Mouse (Mus musculus) megakaryocyte-erythroid progenitor cell, adult 5-6 weeks (primary cell): ENCODE results near the gene Pigk. TPM values are rescaled to one million over a fixed set of nuclear protein-coding genes. Genes with fewer than 3 reads are reported as not detected.

Experiments
- ATAC-seq: replicated peaks from 2 replicates; pipeline ENCODE4 v1.8.0; 2016; ENCODE audit warnings: mild to moderate bottlenecking, inconsistent platforms; ENCODE audit not compliant: severe bottlenecking, poor library complexity, low FRiP score, low TSS enrichment
- total RNA-seq, 2 experiments: library from RNA; stranded (forward) in 1 of 2; stranded (reverse) in 1 of 2; fragments of 200-1000, 215-1000 nt in 1 of 2; fragments of >200 nt in 1 of 2; fragmentation: Nextera tagmentation in 1 of 2; gene quantifications; 2 replicates each; pipeline ENCODE4 v1.2.3; 2014 to 2017

Gene Pigk
- total RNA-seq, 2 experiments from 2014 or later, result 36.6 to 63.0 TPM

- ATAC-seq, result no peak
Measured at GRCm38 (mm10) chr3:152923530-152923929, 209.6 kb downstream of the Pigk start.

- peak; percentile 87 for ATAC-seq
Measured at GRCm38 (mm10) chr3:152925364-152925763, 211.5 kb downstream of the Pigk start.

DNA sequence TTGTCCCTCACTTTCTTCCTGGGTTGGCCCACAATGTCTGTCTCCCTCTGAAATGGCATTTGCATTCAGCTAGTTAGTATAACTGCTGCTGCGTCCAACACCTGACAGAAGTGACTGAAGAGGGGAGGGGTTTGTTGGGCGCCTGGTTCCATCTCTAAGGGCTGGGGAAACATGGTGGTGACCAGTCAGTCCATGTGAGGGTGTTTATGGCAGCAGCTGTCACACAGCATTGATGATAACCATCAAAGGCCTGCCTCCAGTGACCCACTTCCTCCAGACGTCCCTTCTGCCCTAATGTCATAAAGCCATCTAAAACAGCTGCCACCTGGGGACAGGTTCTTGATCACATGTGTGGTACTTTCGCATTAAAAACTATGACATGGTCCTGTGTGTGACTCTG, 212.3 kb downstream of the Pigk start:
- no peak for ATAC-seq

DNA sequence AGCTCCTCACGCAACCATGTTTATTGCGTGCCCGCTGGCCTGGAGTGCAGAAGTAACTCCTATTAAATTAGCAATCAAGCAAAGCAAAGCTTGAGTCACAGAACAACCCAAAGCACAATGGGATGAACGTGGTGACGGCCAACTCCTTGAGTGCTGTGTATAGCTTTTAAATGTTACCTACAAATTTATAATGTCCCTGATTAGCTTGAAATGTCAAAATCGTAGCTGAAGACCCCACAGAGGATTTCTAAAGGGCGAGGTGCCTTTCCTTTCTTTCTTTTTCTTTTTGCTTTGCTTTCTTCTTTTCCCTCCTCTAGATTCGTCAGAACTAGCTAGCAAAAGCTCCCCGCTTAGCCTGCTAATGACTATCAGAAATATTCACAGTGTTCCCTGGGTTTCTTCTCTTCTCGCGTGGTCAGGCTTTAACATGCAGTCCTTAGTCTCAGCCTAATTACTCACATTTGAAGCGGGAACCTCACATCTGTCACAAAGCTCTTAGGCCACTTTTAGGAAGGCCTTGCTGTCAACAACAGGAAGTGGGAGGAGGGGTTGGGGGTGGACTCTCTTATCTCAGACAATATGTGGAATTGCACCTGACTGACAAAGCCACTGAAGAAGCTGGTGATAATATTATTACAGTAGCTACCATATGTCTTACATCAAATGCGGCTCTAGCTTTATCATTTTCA, 214.5 kb downstream of the Pigk start:
- peak; percentile 54 for ATAC-seq

GRCm38 (mm10) chr3:152929256-152929787, 215.4 kb downstream of the Pigk start:
- ATAC-seq, result no peak

DNA sequence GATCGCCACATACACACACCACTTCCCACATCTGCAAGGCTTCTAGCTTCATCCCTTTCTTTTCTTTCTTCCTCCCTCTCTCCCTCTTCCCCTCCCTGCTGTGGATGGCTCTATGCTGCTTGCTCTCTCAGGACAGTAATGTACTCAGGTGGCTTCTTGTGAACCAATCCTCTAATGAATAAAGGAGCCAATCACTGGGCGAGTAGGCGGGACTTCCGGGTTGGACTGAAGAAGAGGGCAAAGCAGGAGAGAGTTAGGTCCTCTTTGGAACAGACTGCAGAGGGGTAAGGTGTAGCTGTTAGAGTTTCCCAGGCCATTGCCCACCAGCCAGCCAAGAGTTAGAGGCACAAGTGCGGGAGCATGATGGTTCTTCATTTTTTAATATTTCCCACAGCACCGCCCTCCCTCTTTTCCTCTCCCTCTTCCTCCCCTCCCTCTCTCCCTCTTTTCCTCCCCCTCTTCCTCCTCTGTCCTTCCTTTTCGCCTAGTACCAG, 215.9 kb downstream of the Pigk start:
- no peak for ATAC-seq

DNA sequence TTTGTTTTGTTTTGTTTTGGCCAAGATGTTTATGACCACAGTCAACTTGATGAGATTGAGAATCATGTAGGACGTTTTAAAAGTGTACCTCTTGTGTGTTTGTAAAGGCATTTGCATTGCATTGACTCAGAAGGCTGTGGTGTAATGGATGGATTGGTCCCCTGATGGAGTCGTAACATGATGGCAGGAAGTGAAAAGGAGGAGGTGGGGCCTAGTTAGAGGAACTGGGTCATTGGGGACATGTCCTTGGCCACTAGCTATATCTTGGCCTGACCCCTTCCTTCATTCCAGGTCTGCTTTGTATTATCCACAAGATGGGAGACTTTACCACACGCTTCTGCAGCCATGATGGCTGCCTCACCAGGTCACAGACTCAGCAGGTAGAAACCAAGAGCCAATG, 217.5 kb downstream of the Pigk start:
- ATAC-seq, result no peak

DNA sequence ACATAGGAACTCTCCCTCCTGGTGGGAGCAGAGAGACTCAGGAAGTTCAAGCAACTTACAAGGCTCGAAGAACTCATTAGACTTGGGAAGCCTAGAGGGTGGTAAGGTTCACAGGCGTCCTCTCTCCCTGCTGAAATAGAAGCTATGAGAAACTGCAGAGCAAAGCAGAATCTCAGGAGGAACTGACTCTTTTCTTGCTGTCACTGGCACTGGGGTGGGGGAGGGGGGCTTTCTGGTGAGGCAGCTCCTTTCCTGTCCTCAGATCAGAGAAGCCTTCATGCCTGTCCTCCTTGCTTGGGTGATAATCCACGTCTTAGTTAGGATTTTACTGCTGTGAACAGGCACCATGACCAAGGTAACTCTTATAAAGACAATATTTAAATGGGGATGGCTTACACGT, 218.2 kb downstream of the Pigk start:
- no peak for ATAC-seq

DNA sequence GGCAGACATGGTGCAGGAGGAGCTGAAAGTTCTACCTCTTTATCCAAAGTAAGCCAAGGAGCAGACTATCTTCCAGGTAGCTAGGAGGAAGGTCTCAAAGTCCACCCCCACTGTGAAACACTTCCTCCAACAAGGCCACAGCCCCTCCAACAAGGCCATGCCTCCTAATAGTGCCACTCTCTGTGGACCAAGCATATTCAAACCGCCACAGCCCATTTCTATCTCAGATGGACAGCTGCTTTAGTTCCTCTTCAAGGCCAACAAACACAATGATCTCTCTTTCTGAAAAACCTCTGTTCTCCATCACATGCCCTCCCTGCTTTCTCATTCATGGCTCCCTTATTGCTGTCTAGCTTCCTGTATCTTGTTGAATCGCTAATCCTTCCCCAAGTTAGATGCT, 218.6 kb downstream of the Pigk start:
- ATAC-seq, result no peak

DNA sequence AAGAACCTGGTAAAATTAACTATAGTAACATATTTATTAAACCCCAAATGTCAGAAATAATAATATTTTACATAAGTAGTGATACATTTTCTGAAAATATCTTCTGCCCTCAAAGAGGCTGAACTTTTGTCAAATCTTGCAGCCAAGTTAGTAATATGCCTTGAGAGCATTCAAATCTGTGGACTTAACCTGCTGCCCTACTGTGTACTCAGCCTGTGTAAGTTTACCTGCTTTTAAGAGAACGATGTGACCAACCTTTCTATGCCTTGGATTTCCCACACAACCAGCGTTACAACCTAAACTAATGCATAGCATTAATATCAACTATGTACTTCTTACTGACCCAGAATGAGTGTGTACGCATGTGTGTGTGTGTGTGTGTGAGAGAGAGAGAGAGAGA, 219.8 kb downstream of the Pigk start:
- ATAC-seq, result no peak

DNA sequence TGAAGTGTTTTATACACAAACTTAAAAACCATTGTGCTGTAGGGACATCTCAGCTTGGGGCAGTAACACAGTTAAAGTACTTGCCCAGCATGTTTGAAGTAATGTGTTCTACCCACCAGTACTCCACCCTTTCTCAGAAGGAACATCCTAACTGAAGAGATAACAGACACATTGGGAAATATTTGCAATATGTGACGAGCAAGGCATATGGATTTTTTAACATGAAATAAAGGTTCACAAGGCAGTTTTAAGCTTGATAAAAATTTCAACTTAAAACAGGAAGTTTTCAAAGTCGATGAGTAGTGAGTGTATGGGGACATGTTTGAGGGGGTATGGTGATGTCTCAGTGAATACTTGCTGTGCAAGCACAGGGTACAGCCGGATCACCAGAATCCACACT, 222.4 kb downstream of the Pigk start:
- ATAC-seq, result no peak

DNA sequence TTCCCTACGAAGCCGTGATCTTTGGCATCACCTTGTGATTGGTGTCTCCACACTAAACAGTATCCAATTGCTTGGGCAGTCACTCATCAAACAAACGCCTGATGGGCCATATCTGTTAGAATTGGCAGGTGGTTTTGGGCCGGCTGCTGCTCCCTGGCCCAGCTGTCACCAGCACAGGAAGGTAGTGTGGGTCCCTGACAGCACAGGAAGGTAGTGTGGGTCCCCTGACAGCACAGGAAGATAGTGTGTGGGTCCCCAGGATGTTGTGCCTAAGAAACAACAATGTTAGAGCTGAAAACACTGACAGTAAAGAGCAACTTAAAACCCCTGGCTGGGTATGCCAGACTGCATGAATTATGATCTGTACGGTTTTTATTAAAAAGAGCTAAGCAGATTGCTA, 227.8 kb downstream of the Pigk start:
- no peak for ATAC-seq

GRCm38 (mm10) chr3:152942985-152943384, 229.1 kb downstream of the Pigk start:
- peak; percentile 93 for ATAC-seq

GRCm38 (mm10) chr3:152944766-152945165, 230.9 kb downstream of the Pigk start:
- ATAC-seq, result no peak

- no peak for ATAC-seq
Measured at GRCm38 (mm10) chr3:152947031-152947640, 233.2 kb downstream of the Pigk start.

GRCm38 (mm10) chr3:152948556-152948955, 234.7 kb downstream of the Pigk start:
- no peak for ATAC-seq

- ATAC-seq, result no peak
Measured at GRCm38 (mm10) chr3:152949233-152949777, 235.4 kb downstream of the Pigk start.

DNA sequence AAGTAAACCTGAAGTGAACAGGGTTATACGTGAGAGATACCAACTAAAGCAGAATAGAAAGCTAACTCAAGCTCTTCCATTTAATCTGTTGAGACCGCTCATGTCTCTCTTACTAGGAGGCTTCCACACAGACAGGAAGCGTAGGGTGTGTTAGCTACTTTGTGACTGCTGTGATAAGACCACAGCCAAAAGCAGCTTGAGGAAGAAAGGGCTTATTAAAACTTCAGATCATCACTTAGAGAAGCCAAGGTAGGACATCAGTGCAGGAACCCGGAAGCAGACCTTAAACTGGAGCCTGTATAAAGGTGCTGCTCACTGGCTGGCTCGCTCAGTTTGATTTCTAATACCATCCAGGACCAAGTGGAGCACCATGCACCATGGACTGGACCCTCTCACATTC, 236.4 kb downstream of the Pigk start:
- peak; percentile 85 for ATAC-seq

DNA sequence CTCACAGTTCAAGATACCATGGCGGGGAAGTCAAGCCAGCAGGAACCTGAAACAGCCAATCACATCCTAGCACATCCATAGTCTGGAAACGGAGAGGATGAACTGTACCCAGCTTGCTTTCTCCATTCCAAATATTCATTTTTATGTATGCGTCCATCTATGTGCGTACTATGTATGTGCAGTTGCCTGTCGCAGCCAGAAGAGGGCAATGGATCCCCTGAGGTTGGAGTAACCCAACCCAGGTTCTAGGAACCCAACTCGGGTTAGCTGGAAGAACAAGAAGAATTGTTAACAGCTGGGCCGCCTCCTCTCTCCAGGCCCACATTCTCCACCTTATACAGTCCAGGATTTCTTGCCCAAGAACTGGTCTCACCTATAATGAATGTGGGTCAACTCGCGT, 237.0 kb downstream of the Pigk start:
- ATAC-seq, result no peak

GRCm38 (mm10) chr3:152951634-152952545, 238.0 kb downstream of the Pigk start:
- no peak for ATAC-seq
